Mouse (Mus musculus): ENCODE measurements around the gene Lcor. TPM values are rescaled to one million over a fixed set of nuclear protein-coding genes. Genes with fewer than 3 reads are reported as not detected.

Lcor gene
- polyA plus RNA-seq (2015; fragmentation: Nextera tagmentation; extraction: Ambion mirVana): 16.0 and 18.4 TPM in 2 replicates

- Histone ChIP-seq H3K9me3 (ENCODE audit: control insufficient read depth) (no peaks in the 10 kb centered on the region), H3K27ac (ENCODE audit: low read depth, low read length) (peak within 1 kb of the TSS; percentile 98), H3K4me3 (ENCODE audit: low read depth, low read length) (peak within 1 kb of the TSS; percentile 89), H3K36me3 (ENCODE audit: control insufficient read depth, insufficient read depth) (no peaks in the 10 kb centered on the region), H3K4me1 (replicated peaks; ENCODE audit: control insufficient read depth, insufficient read depth, low read length) (0 out of 2 replicates have a peak, but pooled peaks cover 3% of the 10 kb centered on the region), H3K27me3 (replicated peaks; ENCODE audit: control insufficient read depth, insufficient read depth, low read length) (no peaks in the 10 kb centered on the region), H3K9ac (ENCODE audit: low read depth, low read length) (peak within 1 kb of the TSS; percentile 82), H3K4me2 (replicated peaks; ENCODE audit: low read depth) (peak within 1 kb of the TSS; percentile 82)
- peak; percentile 23; the same call in 1 of the 2 replicates for TF ChIP-seq CTCF (IDR thresholded peaks at IDR 0.05; ENCODE audit: low read depth)
- ATAC-seq: peak; percentile 95
- under 1% methylated on average over 71 of the region's 92 CpGs for WGBS
Observed at GRCm38 (mm10) chr19:41482190-41482908, at the start of gene Lcor. Gene Lcor (plus strand): TSS chr19:41482637.

- no peaks in the 10 kb centered on the region for H3K4me1 ChIP-seq (replicated peaks; ENCODE audit: control insufficient read depth, insufficient read depth, low read length)
Observed at GRCm38 (mm10) chr19:41435366-41435765, 47.1 kb upstream of the Lcor start.

GRCm38 (mm10) chr19:41436461-41436860 is 46.0 kb upstream of the Lcor start:
- no peak for ATAC-seq
- Histone ChIP-seq H3K9me3 (ENCODE audit: control insufficient read depth) (no peaks in the 10 kb centered on the region), H3K4me1 (replicated peaks; ENCODE audit: control insufficient read depth, insufficient read depth, low read length) (no peaks in the 10 kb centered on the region), H3K27me3 (replicated peaks; ENCODE audit: control insufficient read depth, insufficient read depth, low read length) (no peaks in the 10 kb centered on the region), H3K4me3 (ENCODE audit: low read depth, low read length) (no peak overlapping the region), H3K9ac (ENCODE audit: low read depth, low read length) (no peak overlapping the region), H3K27ac (ENCODE audit: low read depth, low read length) (no peak overlapping the region), H3K4me2 (replicated peaks; ENCODE audit: low read depth) (no peak overlapping the region), H3K36me3 (ENCODE audit: control insufficient read depth, insufficient read depth) (no peaks in the 10 kb centered on the region)
- WGBS: 95% methylated on average over 9 of the region's 9 CpGs
- no peak for TF ChIP-seq CTCF (IDR thresholded peaks at IDR 0.05; ENCODE audit: low read depth)

More at GRCm38 (mm10) chr19:41435366-41435765, 47.1 kb upstream of the Lcor start:
- TF ChIP-seq CTCF (IDR thresholded peaks at IDR 0.05; ENCODE audit: low read depth): no peak
- no peaks in the 10 kb centered on the region for H3K9me3 ChIP-seq (ENCODE audit: control insufficient read depth)
- H3K4me3 ChIP-seq (ENCODE audit: low read depth, low read length): no peak overlapping the region
- H3K27ac ChIP-seq (ENCODE audit: low read depth, low read length): no peak overlapping the region
- 90% methylated on average over 10 of the region's 10 CpGs for WGBS
- no peaks in the 10 kb centered on the region for H3K36me3 ChIP-seq (ENCODE audit: control insufficient read depth, insufficient read depth)
- H3K27me3 ChIP-seq (replicated peaks; ENCODE audit: control insufficient read depth, insufficient read depth, low read length): no peaks in the 10 kb centered on the region
- H3K9ac ChIP-seq (ENCODE audit: low read depth, low read length): no peak overlapping the region
- ATAC-seq: no peak
- H3K4me2 ChIP-seq (replicated peaks; ENCODE audit: low read depth): no peak overlapping the region

GRCm38 (mm10) chr19:41438953-41439352 is 43.5 kb upstream of the Lcor start:
- no peak overlapping the region for H3K4me3 ChIP-seq (ENCODE audit: low read depth, low read length)
- H3K27me3 ChIP-seq (replicated peaks; ENCODE audit: control insufficient read depth, insufficient read depth, low read length): no peaks in the 10 kb centered on the region
- ATAC-seq: no peak
- no peaks in the 10 kb centered on the region for H3K9me3 ChIP-seq (ENCODE audit: control insufficient read depth)
- no peaks in the 10 kb centered on the region for H3K36me3 ChIP-seq (ENCODE audit: control insufficient read depth, insufficient read depth)
- H3K4me2 ChIP-seq (replicated peaks; ENCODE audit: low read depth): no peak overlapping the region
- no peak overlapping the region for H3K27ac ChIP-seq (ENCODE audit: low read depth, low read length)
- no peak overlapping the region for H3K9ac ChIP-seq (ENCODE audit: low read depth, low read length)
- 91% methylated on average over 6 of the region's 6 CpGs for WGBS
- no peaks in the 10 kb centered on the region for H3K4me1 ChIP-seq (replicated peaks; ENCODE audit: control insufficient read depth, insufficient read depth, low read length)
- no peak for TF ChIP-seq CTCF (IDR thresholded peaks at IDR 0.05; ENCODE audit: low read depth)

- 50% methylated on average over 3 of the region's 3 CpGs for WGBS
- Histone ChIP-seq H3K9ac (ENCODE audit: low read depth, low read length) (no peak overlapping the region), H3K4me1 (replicated peaks; ENCODE audit: control insufficient read depth, insufficient read depth, low read length) (peaks cover 18% of the 10 kb centered on the region; the same call in 1 of the 2 replicates), H3K27ac (ENCODE audit: low read depth, low read length) (no peak overlapping the region), H3K4me2 (replicated peaks; ENCODE audit: low read depth) (no peak overlapping the region), H3K4me3 (ENCODE audit: low read depth, low read length) (no peak overlapping the region), H3K36me3 (ENCODE audit: control insufficient read depth, insufficient read depth) (no peaks in the 10 kb centered on the region), H3K9me3 (ENCODE audit: control insufficient read depth) (no peaks in the 10 kb centered on the region), H3K27me3 (replicated peaks; ENCODE audit: control insufficient read depth, insufficient read depth, low read length) (no peaks in the 10 kb centered on the region)
- ATAC-seq: no peak
- no peak for TF ChIP-seq CTCF (IDR thresholded peaks at IDR 0.05; ENCODE audit: low read depth)
Observed at GRCm38 (mm10) chr19:41441446-41441845, 41.0 kb upstream of the Lcor start.

- WGBS: 53% methylated on average over 20 of the region's 20 CpGs
- Histone ChIP-seq H3K4me3 (ENCODE audit: low read depth, low read length) (peak overlapping the region; percentile 9; the same call in 1 of the 2 replicates), H3K9ac (ENCODE audit: low read depth, low read length) (no peak overlapping the region), H3K4me2 (replicated peaks; ENCODE audit: low read depth) (peak overlapping the region; percentile 17), H3K27ac (ENCODE audit: low read depth, low read length) (no peak overlapping the region), H3K27me3 (replicated peaks; ENCODE audit: control insufficient read depth, insufficient read depth, low read length) (no peaks in the 10 kb centered on the region), H3K36me3 (ENCODE audit: control insufficient read depth, insufficient read depth) (no peaks in the 10 kb centered on the region), H3K4me1 (replicated peaks; ENCODE audit: control insufficient read depth, insufficient read depth, low read length) (peaks cover 18% of the 10 kb centered on the region; the same call in 1 of the 2 replicates), H3K9me3 (ENCODE audit: control insufficient read depth) (no peaks in the 10 kb centered on the region)
- no peak for ATAC-seq
- no peak for TF ChIP-seq CTCF (IDR thresholded peaks at IDR 0.05; ENCODE audit: low read depth)
Observed at GRCm38 (mm10) chr19:41441911-41442607, 40.4 kb upstream of the Lcor start.
